Mouse (Mus musculus) right cerebral cortex, adult 18-20 months (tissue): Measurements from ENCODE around the gene Olfr509.
"Not testable (repeated sequence)": the region's sequence is repeated elsewhere in the genome, so short reads cannot be mapped to it uniquely, and the experiment has no call there.

ENCODE experiments used
- DNase-seq: peaks from one replicate; pipeline ENCODE4 v3.0.0; 2022; ENCODE audit warnings: mixed read lengths

Olfr509 gene

DNA sequence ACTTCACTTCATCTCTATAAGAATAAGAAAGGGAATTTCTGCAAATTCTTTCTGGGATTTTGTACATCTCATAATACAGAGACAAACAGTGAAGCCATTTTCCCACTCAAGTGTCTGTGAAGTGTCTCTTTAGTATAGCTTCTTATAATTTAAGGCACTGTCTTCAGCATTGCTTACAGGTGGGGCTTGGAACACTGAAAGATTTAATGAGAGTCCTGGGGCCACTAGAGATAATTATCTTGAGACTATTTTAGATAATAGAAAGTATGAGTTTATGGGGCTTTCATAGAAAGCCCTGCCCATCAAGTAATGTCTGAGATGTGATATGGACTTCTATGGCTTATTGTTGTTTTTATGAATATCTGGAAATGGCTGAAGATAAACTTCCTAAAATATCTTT, at the start of gene Olfr509:
TSS of gene Olfr509 (minus strand) at position 101 of the 400 bp plus-strand sequence.
- DNase-seq = no peak

DNA sequence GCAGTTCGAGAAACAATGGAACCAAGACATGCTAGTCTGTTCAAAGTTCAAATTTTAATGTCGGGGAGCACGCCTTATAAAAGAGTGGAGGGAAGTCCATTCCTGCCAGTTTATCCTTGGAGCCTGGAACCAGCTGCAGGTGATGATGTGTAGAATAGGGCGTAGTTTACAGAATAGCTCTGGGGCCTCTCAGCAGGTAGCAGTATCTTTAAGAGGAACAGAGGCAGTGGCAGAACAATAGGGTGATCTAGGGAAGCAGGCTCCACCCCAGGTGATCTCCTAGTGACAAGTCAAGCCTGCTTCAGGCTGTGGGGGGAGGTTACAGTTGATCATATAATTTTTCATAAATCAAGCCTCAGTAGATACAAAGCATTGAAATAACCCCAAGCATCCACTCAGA, 27.2 kb upstream of the Olfr509 start:
- no peak for DNase-seq

DNA sequence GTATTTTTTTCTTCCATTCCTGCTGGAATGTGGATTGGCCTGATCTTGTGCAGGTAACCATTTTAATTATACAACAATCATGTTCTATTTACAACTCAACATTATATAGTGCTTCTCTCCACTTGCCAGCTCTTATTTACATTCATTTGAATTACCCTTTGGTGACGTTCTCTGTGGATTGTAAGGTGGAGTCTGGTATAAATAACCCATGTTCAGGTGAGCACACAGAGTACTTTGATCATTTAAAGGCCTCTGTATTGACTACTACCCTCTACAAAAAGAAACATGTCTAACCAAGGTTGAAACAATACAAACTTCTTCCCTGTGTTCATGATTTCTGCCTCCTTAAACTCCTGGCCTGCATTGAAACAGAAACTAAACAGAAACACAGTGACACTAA, 19.4 kb upstream of the Olfr509 start:
- no peak for DNase-seq

DNA sequence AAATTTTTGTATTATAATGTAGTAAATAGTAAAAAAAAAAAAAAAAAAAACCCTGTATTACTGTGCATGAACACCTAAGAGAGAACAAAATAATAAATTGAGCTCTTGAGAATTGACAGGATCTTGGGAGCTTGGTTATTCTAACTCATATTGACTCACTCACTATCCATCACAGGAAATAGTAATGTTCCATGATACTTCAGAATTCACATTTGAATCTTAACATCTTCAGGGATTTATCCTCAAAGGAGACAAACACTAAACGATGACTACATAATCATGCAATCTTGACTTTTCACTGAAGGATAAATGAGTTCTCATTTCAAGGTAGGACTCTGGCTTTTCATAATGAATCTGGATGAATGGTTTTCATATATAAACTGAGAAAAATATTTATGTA, 14.4 kb upstream of the Olfr509 start, which contains the start of gene Olfr510:
TSS of gene Olfr510 (plus strand) at position 301 of the 400 bp plus-strand sequence.
- DNase-seq = no peak

- DNase-seq = no peak
Measured at GRCm38 (mm10) chr7:108662419-108662818, 10.7 kb upstream of the Olfr509 start.

DNA sequence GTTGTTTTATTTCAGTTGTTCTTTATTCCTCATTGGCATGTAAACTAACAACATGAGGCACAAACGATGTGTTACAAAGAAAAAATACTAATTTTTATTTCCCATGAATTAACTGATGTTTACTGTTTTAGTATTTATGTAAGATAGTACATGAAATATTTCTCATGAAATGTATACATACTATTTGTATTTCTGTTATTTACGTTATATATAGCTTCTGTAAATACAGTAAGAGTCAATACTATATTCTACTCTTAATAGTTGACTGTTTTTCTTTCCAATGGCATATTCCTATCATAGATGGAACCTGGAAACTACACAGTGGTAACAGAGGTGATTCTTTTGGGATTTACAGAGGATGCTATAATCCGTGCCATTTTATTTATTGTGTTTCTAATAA, 22.0 kb downstream of the Olfr509 start, which contains the start of gene Olfr508:
TSS of gene Olfr508 (plus strand) at position 301 of the 400 bp plus-strand sequence.
- no peak for DNase-seq

DNA sequence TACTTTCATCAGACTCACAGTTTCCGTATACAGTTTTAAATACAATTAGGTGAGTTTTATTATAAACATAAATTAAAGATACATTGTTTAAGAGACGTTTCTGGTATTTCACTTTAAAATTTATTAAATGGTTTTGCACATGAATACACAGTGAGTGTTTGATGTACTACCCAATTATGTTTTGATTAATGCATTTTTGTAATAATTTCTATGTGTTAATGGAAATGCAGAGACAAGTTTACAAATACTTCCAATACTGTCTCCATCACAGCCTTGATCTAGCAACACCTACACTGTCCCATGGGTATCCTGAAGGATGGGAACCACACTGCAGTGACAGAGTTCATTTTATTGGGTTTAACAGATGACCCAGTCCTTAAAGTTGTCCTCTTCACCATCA, 30.2 kb downstream of the Olfr509 start, which contains the start of gene Olfr507:
TSS of gene Olfr507 (plus strand) at position 301 of the 400 bp plus-strand sequence.
- DNase-seq = no peak

- DNase-seq = not testable (repeated sequence)
Measured at GRCm38 (mm10) chr7:108616781-108617180, 34.9 kb downstream of the Olfr509 start.

DNA sequence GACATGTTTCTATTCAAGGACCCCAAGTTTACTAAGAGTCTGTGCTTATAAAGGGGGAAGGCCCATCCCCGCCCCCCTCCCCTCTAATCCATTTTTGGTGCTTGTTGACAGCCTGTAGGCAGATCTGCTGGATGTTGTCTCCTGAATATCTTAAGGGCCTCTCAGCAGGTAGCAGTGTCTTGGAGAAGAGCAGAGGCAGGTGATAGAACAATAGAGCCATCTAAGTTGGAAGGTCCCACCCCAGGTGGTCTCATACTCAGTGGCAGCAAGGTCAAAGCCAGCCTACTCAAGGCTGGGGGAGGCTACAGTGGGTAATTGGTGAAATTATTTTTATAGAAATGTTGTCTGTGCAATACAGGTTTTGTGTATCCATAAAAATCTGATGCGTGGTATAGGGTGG, 37.6 kb downstream of the Olfr509 start:
- DNase-seq = no peak

DNA sequence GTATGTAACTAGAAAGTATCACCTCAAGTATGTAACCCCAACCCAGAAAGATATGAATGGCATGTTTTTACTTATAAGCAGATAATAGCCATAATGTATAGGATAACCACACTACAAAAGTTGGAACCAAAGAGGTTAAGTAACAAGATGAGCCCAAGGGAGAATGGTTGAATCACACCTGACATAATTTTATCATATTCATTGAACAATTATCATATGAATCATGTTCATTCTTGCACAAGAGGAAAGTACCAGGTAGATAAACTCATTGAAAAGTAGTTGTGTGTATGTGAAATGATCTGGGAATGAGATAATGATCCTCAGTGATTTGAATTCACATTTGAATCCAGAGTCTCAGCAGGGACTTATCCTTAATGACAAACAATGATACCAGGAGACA, 41.2 kb downstream of the Olfr509 start, which contains the start of gene Olfr506:
TSS of gene Olfr506 (plus strand) at position 301 of the 400 bp plus-strand sequence.
- DNase-seq = no peak

- DNase-seq = not testable (repeated sequence)
Measured at GRCm38 (mm10) chr7:108601916-108602315, 49.8 kb downstream of the Olfr509 start.
